Mouse (Mus musculus): ENCODE measurements at regions not wholly inside any gene's neighbourhood (a gene's known extent, or its start where the extent isn't known, plus 50 kb on each side); places are given as distances from the start of the nearest gene placed in this dataset.

- no peak for DNase-seq (ENCODE audit: extremely low read depth, insufficient read length, low spot score)
Observed at GRCm38 (mm10) chr12:92156726-92157125, 307.8 kb upstream of the Sel1l start.

GRCm38 (mm10) chr12:92152922-92153235 is 303.9 kb upstream of the Sel1l start:
- no peak for DNase-seq (ENCODE audit: extremely low read depth, insufficient read length, low spot score)

- no peak for DNase-seq (ENCODE audit: extremely low read depth, insufficient read length, low spot score)
Observed at GRCm38 (mm10) chr12:92152043-92152921, 303.3 kb upstream of the Sel1l start.

GRCm38 (mm10) chr12:92137539-92137938 is 288.6 kb upstream of the Sel1l start:
- no peak for DNase-seq (ENCODE audit: extremely low read depth, insufficient read length, low spot score)

GRCm38 (mm10) chr12:92127648-92128047 is 278.7 kb upstream of the Sel1l start:
- no peak for DNase-seq (ENCODE audit: extremely low read depth, insufficient read length, low spot score)

GRCm38 (mm10) chr12:92120164-92120815 is 271.3 kb upstream of the Sel1l start:
- no peak for DNase-seq (ENCODE audit: extremely low read depth, insufficient read length, low spot score)

- no peak for DNase-seq (ENCODE audit: extremely low read depth, insufficient read length, low spot score)
Observed at GRCm38 (mm10) chr12:92109615-92110014, 260.7 kb upstream of the Sel1l start.

- no peak for DNase-seq (ENCODE audit: extremely low read depth, insufficient read length, low spot score)
Observed at GRCm38 (mm10) chr12:92100080-92100479, 251.1 kb upstream of the Sel1l start.

GRCm38 (mm10) chr12:92092794-92093365 is 243.9 kb upstream of the Sel1l start:
- no peak for DNase-seq (ENCODE audit: extremely low read depth, insufficient read length, low spot score)

GRCm38 (mm10) chr12:92073209-92073608 is 224.3 kb upstream of the Sel1l start:
- DNase-seq (ENCODE audit: extremely low read depth, insufficient read length, low spot score), result no peak

GRCm38 (mm10) chr12:92062731-92063130 is 213.8 kb upstream of the Sel1l start:
- DNase-seq (ENCODE audit: extremely low read depth, insufficient read length, low spot score), result no peak

- no peak for DNase-seq (ENCODE audit: extremely low read depth, insufficient read length, low spot score)
Observed at GRCm38 (mm10) chr12:92040481-92040880, 191.5 kb upstream of the Sel1l start.

GRCm38 (mm10) chr12:92029192-92029591 is 180.2 kb upstream of the Sel1l start:
- no peak for DNase-seq (ENCODE audit: extremely low read depth, insufficient read length, low spot score)

GRCm38 (mm10) chr12:92028354-92028753 is 179.4 kb upstream of the Sel1l start:
- no peak for DNase-seq (ENCODE audit: extremely low read depth, insufficient read length, low spot score)

GRCm38 (mm10) chr12:92024461-92025218 is 175.7 kb upstream of the Sel1l start:
- no peak for DNase-seq (ENCODE audit: extremely low read depth, insufficient read length, low spot score)

- DNase-seq (ENCODE audit: extremely low read depth, insufficient read length, low spot score), result no peak
Observed at GRCm38 (mm10) chr12:92019593-92020224, 170.8 kb upstream of the Sel1l start.

- DNase-seq (ENCODE audit: extremely low read depth, insufficient read length, low spot score), result no peak
Observed at GRCm38 (mm10) chr12:92015373-92015772, 166.4 kb upstream of the Sel1l start.

- DNase-seq (ENCODE audit: extremely low read depth, insufficient read length, low spot score), result no peak
Observed at GRCm38 (mm10) chr12:92013979-92014378, 165.0 kb upstream of the Sel1l start.

GRCm38 (mm10) chr12:92013244-92013643 is 164.3 kb upstream of the Sel1l start:
- DNase-seq (ENCODE audit: extremely low read depth, insufficient read length, low spot score), result no peak

GRCm38 (mm10) chr12:92004391-92005094 is 155.6 kb upstream of the Sel1l start:
- no peak for DNase-seq (ENCODE audit: extremely low read depth, insufficient read length, low spot score)

Measured in 3134 (cell line).